Mouse (Mus musculus) gastrocnemius, postnatal 4 days (tissue): ENCODE results near the gene Haus8. TPM values are rescaled to one million over a fixed set of nuclear protein-coding genes. Genes with fewer than 3 reads are reported as not detected.
A peak's percentile ranks its signal among the peaks of the same experiment; 100 is the strongest.
"Not testable (repeated sequence)": the region's sequence is repeated elsewhere in the genome, so short reads cannot be mapped to it uniquely, and the experiment has no call there.

Experiments used
- DNase-seq, 2 experiments: peaks; one replicate each; pipeline ENCODE4 v3.0.0; 2021 to 2022; ENCODE audit warnings: low spot score in 2 of 2, mixed read lengths in 2 of 2
- total RNA-seq, 2 experiments: library from RNA; stranded (reverse); gene quantifications; 2 replicates each; pipeline ENCODE4 v1.2.3; 2021

Haus8 gene
- total RNA-seq, 2 experiments from 2014 or later, result 12.9 to 15.2 TPM

DNA sequence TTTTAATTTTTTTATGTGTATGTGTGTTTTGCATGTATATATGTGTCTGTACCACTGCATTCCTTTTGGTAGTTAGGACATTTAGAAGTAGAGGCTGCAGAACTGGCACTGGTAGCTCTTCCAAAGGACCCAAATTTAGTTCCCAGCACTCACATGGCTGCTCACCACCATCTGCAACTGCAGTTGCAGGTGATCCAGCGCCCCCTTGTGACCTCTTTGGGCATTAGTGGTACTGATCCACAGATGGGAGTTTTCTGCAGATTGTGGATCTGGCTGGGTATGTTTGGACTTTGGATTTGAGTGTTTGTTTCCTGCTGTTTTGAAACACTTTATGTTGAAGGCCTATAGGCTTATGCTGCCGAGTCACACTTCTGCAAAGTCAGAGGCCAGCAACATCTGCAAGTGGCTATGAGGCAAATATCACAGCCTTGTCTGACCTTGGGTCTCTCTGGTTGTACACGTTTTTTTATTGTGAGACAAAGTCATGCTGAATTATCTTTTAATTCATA, 15.8 kb upstream of the Haus8 start:
- DNase-seq, result no peak

DNA sequence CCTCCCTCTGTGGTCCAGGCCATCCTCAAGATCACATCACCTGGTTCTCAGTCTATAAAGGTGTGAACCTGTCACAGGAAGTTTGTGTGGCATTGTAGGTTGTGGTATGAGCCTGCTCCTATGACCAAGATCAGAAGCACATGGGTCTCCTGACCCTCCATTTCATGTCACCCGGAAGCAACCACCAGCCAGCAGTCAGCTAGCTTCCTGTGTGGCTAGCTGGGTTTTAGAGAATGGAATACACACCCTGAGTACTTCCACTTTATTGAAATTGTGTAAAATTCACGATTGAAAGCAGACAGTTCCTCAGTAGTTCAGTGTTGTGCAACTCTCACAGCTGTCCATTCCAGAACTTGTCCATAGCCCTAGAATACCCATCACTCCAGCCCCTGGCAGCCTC, 13.5 kb upstream of the Haus8 start:
- not testable (repeated sequence) for DNase-seq

DNA sequence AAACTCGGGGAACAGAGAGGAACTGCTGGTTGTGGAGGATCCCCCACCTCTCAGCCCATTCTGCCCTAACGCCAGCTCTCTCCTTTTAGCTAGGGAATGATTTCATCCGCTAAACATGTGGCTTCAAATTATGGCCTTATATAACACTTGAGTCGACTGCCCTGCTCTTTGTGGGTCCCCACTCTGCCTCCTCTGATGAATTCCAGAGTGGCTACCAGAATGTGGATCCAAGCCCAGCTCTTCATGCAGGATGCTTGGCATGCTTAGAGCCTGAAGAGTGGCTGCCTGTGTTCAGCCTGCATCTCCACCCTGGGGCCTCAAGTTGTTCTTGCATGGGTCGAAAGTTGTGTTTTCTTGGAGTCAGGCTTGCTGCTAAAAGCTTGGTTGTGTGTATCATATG, 9.9 kb upstream of the Haus8 start:
- DNase-seq, result no peak

DNA sequence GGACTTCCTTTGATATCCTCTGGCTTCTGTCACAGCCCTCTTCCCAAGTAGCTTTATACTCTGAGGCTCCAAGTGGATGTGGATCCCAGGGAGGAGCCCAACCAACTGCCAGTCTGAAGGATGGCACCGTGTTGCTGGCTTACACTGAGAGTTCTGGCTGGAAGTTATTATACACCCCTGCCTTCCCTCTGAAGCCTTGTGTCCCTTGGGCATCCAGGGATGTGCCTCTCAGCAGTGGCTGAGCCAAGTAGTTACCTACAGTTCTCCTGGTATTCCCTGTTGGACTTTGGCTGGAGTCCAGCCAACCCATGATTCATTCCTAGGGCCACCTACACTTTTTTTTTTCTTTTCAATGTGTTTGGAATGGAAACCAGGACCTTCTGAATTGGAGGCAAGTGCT, 9.0 kb upstream of the Haus8 start:
- DNase-seq, result not testable (repeated sequence)

DNA sequence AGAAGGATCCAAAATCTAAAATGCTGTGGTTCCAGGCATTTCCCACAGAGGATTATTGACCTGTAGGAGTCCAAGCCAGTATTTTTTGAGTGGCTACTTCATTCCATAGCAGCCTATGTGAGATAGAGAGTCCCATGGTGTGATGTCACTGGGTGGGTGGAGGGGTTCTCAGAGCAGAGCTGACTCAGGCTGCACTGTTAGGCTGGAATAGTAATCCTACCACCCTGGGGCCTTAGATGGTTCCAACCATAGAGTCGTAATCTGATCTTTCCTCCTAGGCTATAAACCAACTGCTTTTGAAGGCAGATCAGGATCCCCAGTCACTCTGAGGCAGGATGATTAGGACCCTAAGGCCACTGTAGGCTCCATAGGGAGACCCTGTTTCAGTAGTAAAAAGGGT, 6.7 kb upstream of the Haus8 start:
- not testable (repeated sequence) for DNase-seq

DNA sequence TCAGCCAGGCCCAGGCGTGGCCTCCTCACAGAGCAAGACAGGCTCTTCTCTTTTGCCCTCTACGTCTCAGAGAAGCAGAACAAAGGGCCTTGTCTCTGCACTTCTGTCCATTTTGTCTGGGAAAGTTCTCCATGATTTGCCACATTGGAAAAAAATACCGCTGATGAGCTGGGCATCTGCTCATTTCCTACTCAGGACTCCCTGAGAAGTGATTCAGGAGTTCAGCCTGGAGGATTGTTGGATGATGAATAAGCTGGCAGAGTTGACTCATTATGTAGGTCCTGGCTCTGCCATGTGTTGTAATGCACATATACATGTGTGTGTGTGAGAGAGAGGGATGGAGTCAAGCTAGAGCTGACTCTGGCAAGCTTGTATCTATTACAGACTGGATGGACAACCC, 3.4 kb upstream of the Haus8 start:
- DNase-seq, result no peak

DNA sequence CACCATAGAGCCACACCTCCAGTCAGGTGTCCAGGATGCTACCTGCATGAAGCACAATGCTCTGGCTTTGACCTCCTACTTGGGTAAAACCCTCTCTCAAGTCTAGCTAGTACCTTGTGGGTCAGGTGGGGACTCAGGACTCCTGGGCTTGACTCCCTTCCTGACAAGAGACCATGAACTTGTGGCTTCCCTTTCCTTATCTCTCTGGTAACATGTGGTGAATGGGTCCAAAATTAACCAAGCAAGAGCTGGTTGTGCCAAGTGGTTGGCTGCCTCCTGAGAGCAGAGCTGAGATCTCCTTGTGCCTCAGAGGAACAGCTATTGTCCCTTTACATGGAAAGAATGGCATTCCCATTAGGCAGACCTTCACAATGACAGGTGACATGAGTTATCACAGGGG, 1.7 kb upstream of the Haus8 start:
- DNase-seq, result no peak

DNA sequence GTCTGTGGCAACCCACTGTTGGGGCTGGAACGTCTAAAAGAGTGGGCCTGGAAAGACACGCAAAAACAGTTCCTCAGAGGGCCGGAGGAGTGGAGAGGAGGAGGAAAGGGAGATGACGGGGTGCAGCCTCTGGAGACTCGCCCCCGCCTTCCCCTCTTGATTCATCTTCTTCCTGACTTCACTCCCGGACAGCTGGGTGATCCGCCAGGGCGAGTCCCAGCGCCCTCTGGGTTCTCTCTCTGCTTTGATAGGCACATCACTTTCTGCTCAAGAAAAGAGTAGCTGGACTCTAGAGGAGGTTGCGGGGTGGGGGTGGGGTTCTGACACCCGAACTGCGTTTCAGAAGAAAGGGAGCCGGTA, 397 bp upstream of the Haus8 start:
- peak in 1 of 2 experiments; percentile 54 for DNase-seq

DNA sequence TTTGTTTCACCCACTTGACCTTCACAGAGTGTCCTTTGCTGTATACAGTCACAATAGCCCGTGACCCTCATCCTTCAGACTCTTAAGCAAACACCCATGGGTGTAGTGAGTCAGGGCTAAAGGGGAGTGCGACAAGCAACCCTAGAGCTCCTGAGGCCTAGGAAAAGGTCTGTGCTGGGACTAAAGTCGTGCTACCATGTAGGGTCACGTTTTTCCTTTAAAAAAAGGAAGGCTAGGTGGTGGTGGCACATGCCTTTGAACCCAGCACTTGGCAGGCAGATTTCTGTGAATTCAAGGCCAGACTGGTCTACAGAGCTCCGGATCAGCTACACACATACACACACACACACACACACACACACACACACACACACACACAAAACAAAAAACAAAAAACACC, 1.1 kb downstream of the Haus8 start:
- no peak for DNase-seq

DNA sequence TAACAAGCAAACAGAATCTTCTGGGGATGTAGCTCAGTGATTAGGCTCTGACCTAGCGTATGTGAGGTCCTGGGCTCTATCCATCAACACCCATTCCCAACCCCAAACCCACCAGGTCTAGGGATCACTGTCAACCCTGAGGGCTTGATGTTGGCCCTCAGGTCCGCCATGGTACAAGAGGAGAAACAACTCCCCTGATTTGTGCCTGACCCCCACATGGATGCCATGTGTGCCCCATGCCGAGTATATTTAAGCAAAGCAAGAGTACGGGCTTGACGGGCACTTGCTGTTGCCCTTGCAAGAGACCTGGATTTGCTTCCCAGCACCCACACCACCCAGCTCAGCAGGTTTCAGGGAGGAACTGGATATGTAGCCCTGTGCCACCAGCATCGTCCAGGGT, 4.4 kb downstream of the Haus8 start:
- DNase-seq, result peak in 1 of 2 experiments; percentile 11

DNA sequence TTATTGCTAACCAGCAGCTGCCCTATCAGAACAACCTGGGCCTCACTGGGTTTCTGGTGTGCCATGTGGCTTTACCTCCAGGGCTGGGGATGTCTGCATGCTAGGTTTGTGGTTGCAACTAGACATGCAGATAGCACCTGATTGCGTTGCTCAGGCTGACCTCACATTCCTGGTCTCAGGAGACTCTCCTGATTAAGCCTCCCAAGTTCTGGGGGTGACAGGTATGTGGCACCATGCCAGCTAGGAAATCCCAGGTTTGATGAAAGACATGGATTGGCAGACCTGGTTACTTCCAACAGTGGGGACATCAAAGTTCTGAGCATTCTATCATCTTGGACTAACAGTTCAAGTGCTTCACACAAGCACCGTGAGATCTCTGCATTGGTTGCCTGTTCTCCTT, 5.0 kb downstream of the Haus8 start:
- no peak for DNase-seq

DNA sequence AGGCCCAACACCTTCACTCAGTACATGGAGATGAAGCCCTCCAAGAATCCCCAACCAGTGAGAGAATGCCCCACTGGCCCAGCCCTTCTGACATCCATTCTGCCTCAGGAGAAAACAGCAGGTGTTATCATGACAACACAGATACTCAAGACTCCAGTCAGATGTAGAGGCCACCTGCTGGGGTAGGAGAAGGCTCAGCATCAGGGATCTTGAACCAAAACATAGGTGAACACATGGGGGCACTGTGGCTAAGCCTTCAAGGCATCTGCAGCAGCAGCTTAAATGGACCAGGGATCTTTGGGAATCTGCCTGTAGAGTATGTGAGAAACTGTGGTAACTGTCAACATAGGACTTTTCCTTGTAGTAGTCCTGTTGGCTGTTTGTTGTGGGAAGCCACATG, 11.5 kb downstream of the Haus8 start:
- DNase-seq, result peak in 1 of 2 experiments; percentile 7

DNA sequence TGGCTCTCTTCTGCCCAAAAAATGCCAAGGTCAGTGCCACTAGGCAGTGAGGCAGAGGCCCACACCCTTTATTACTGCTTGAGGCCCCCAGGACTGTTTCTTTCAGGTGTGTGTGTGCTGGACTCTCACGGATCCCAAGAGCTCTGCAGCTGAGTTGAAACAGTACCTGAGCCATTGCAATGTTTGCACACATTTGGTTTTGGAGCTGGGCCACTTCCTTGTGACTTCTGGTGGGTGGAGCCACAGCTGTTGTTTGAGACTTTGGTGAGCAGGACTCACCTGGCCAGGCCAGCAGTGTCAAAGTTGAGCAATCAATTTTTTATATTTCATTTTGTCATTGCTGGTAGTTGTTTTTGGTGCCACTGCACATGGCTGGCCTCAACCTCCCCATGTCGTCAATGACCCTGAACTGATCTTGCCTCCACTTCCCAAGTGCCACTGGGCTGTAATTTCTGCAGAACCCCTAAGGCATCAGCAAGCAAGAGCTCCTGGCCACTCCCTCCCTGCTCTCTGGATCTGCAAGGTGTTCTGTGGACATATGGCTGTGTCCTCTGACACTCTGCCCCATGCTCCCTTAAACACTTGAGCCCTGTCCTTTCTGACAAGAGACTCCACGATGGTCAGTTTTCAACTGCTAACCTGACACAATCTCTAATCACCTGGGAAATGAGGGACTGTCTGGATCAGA, 16.0 kb downstream of the Haus8 start:
- DNase-seq, result no peak

DNA sequence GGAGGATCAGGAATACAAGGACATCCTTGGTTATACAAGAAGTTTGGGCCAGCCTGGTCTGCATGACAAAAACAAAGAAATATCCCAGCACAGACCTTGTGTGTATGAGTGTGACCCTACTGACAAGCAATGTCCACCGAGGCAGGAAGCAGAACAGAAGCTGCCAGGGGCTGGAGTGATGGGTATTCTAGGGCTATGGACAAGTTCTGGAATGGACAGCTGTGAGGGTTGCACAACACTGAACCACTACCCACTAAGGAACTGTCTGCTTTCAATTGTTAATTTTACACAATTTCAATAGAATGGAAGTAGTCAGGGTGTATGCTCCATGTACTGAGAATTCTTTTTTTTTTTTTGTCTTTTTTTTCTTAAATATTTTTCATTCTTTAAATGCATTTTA, 24.5 kb downstream of the Haus8 start:
- no peak for DNase-seq

DNA sequence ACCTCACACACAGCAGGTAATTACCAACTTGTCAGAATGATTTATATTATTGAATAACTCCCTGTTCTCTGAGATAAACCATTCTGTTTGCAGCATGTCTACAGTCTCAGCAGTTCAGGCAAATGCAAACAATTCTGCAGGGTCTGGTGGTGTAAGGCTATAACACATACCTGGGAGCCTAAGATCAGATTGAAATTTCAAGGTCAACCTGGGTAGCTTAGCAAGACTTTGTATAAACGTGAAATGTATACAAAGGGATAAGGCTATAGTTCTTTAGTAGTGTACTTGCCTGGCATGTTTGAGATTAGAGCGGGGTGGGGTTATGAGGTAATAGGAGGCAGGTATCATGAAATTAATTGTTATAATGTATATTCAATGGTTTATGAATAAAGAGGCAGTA, 30.0 kb downstream of the Haus8 start:
- DNase-seq, result no peak

DNA sequence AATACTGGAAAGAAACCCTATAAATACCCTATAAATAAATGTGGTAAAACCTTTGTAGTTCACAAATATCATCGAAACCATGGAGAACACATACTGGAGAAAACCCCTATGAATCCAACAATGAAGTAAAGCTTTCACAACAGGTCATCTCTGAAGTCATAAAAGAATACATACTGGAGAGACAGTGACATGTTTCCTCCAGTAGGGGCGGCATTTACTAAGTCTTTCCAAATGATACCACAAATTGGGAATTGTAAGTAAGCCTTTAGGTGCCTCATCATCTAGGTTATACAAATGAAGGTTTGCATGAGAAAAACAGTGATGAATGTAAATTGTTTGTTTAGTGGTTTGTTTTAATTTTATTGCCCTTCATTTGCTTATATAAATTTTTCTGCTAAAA, 48.2 kb downstream of the Haus8 start:
- no peak for DNase-seq

DNA sequence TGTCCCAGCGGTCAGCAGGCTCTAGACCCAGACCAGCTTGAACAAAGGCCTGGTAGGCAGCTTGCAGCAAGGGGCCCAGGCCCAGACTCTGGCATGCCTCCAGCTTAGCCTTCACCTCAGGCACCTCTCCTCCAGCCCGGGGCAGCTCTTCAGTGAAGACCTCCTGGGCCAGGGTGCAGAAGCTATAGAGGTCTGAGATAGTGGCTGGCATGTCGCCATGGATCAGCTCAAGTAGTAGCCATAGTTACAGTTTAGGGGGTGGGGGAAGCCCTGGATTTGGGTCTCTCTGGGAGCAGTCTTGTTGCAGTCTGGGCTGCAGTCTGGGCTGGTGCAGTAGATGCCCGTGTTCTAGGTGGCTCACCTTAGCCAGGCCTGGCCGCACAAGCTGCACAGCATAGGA, 58.5 kb downstream of the Haus8 start:
- not testable (repeated sequence) for DNase-seq

DNA sequence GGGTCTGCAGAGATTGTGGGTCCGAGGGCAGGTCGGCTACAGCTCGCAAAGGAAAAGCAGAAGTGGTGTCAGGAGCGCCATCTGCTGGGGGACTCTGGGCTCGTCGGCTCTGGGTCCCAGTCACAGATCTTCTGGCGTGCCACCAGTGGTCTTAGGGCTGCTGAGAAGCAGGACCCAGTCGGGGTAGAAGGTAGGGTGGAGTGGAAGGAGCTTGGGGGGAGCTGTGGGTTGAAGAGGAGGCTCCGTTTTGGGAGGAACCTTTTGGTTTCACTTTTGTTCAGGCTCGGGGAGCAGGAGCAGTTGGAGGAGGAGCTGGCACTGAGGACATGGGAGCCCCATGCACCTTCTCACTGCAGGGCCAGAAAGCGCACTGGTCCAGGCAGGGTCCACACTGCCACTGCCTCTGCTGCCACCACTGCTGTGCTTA, 67.2 kb downstream of the Haus8 start:
- DNase-seq, result peak in 1 of 2 experiments; percentile 9

Other genes starting within 250 kb of the Haus8 start
- 10 to 100 TPM; 35.7 to 45.0 TPM for gene Myo9b, start 220 bp downstream of the Haus8 start, total RNA-seq
- gene Use1, start 93.9 kb upstream of the Haus8 start, total RNA-seq, result 100 to 1,000 TPM; 139 to 149 TPM
- 1 to 10 TPM; 8.1 to 9.2 TPM for gene Ocel1, start 98.4 kb upstream of the Haus8 start, total RNA-seq
- 10 to 100 TPM; 37.0 to 40.4 TPM for gene Nr2f6, start 109.0 kb upstream of the Haus8 start, total RNA-seq
- gene Ushbp1, start 122.9 kb upstream of the Haus8 start, total RNA-seq, result 10 to 100 TPM; 14.7 to 17.4 TPM
- gene Babam1, start 123.9 kb upstream of the Haus8 start, total RNA-seq, result 10 to 100 TPM; 64.4 to 77.9 TPM
- gene Ankle1, start 133.1 kb upstream of the Haus8 start, total RNA-seq, result 1 to 10 TPM; 6.0 to 7.1 TPM
- gene Abhd8, start 190.7 kb upstream of the Haus8 start, total RNA-seq, result 10 to 100 TPM; 47.1 to 47.3 TPM
- gene Mrpl34, start 192.0 kb upstream of the Haus8 start, total RNA-seq, result 10 to 100 TPM; 29.0 to 34.4 TPM
- 10 to 100 TPM; 40.3 to 44.2 TPM for gene Dda1, start 196.3 kb upstream of the Haus8 start, total RNA-seq
- 10 to 100 TPM; 20.8 to 25.3 TPM for gene Ano8, start 213.0 kb upstream of the Haus8 start, total RNA-seq
- 10 to 100 TPM; 17.8 to 19.1 TPM for gene Gtpbp3, start 215.2 kb upstream of the Haus8 start, total RNA-seq
- gene Plvap, start 238.8 kb upstream of the Haus8 start, total RNA-seq, result 10 to 100 TPM; 15.9 to 16.6 TPM